Mouse (Mus musculus): ENCODE data around the gene Sncg.

Sncg gene

DNA sequence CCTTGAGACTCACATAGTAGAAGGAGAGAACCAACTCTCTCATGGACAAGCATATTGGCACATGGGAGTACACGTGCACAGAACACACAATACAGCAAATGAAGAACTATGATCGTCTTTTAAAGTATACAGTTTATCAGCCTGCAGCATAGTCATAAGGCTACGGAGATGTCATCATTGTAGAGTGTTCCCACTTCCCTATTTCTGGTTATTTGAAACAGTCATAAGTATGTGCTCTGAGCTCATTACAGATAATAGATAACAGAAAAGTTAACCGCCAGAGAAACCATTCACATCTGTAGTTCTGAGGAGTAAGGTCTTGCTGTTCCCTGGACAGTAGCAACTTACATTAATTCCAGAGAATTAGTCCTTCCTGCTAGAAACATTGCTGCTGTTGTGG, 31.5 kb downstream of the Sncg start:
- DNase-seq (ENCODE audit: low spot score in 2 of 2), result no peak

DNA sequence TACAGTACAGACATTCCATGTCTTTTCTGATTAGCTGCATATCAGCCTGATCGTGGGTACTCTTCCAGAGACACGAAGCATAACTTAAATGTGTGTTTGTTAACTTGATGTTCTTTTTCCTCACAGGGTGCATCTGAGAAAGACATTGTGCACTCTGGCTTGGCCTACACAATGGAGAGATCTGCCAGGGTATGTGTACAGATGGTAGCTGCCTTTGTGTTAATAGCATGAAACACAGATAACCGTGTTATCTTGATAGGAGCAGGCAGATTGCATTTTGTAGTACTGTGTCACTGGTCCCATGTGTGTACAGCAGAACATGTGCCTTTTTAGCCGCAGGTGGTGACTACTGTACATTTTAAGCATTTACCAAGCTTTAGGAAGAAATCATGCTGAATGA, 32.6 kb downstream of the Sncg start:
- DNase-seq (ENCODE audit: low spot score in 2 of 2), result no peak

DNA sequence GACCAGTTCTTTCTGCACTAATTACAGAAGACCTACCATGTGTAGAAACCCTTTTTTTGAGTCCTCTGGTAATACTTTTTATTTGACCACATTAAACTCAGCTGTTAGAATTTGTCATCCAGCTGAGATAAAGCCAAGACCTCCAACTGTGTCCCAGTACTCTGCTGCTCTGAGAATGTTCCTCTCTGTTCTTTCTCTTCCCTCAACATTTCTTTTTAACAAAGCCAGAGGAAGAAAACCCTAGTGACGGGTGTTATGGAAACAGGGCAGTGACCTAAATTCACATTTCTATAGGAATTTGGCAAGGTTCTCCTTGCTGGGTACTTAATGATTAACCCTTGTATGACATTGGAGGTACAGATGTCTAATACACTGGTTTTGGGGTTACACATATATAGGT, 35.1 kb downstream of the Sncg start:
- no peak for DNase-seq (ENCODE audit: low spot score in 2 of 2)

DNA sequence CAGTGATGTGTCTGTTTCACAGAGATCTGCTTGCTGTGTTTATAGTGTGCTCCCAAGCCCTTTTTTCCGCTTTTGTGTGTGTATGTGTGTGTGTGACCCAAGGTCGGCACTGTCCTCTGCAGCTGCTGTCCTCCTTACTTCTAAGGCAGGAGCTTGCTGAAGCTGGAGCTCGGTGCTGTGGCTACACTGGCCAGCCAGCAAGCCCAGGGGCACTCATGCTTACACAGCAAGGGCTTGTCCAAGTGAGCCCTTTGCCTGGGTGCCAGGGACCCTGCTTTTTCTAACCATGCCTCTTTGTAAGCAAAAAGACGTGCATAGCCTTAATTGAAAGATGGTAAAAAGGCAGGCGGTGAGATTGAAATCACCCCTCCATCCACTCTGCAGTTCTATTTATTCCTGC, 42.1 kb downstream of the Sncg start:
- no peak for DNase-seq (ENCODE audit: low spot score in 2 of 2)

DNA sequence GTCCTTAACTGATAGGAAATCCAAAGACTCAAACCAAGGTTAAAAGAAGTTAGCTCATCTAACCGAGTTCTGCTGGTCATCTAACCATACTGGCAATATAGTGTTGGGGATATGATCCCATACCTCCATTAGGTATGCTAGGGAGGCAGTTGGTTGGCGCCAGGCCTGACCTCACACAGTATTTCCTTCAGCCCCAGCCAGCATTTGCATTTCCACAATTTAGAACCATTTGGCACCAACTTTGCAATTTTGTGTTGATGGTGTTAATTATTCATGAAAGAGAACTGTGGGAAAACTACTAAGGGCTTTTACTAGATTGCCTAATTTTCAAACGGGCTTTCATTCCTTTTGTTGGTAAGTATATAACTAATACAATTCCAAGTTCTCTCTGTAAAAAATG, 42.7 kb downstream of the Sncg start:
- no peak for DNase-seq (ENCODE audit: low spot score in 2 of 2)

GRCm38 (mm10) chr14:34330657-34331158, 43.9 kb downstream of the Sncg start:
- DNase-seq (ENCODE audit: low spot score in 2 of 2), result no peak

GRCm38 (mm10) chr14:34327618-34328017, 47.0 kb downstream of the Sncg start:
- no peak for DNase-seq (ENCODE audit: low spot score in 2 of 2)

- no peak for DNase-seq (ENCODE audit: low spot score in 2 of 2)
Observed at GRCm38 (mm10) chr14:34326606-34327005, 48.0 kb downstream of the Sncg start.

- no peak for DNase-seq (ENCODE audit: low spot score in 2 of 2)
Observed at GRCm38 (mm10) chr14:34323576-34324085, 51.0 kb downstream of the Sncg start.

Data from heart, adult 9 months (tissue).